Mouse (Mus musculus): ENCODE results near the gene Kif1a.
A peak's percentile ranks its signal among the peaks of the same experiment; 100 is the strongest.
"Not testable (repeated sequence)": the region's sequence is repeated elsewhere in the genome, so short reads cannot be mapped to it uniquely, and the experiment has no call there.

Kif1a gene

GRCm38 (mm10) chr1:93015136-93015535, 86.6 kb downstream of the Kif1a start:
- no peak for DNase-seq

- peak; percentile 56 for DNase-seq
These were observed 87.3 kb downstream of the Kif1a start for GRCm38 (mm10) chr1:93014460-93014859.

- no peak for DNase-seq
These were observed 88.4 kb downstream of the Kif1a start for GRCm38 (mm10) chr1:93013367-93013766.

- no peak for DNase-seq
These were observed 89.6 kb downstream of the Kif1a start for GRCm38 (mm10) chr1:93012103-93012585.

GRCm38 (mm10) chr1:93010731-93011130, 91.0 kb downstream of the Kif1a start:
- peak; percentile 6 for DNase-seq

GRCm38 (mm10) chr1:93009196-93009595, 92.6 kb downstream of the Kif1a start:
- DNase-seq, result no peak

- DNase-seq, result no peak
These were observed 95.7 kb downstream of the Kif1a start, which contains the start of gene Aqp12 for GRCm38 (mm10) chr1:93006061-93006460. Gene Aqp12, plus strand, starts transcription at chr1:93006334.

GRCm38 (mm10) chr1:92992880-92993279, 108.9 kb downstream of the Kif1a start:
- DNase-seq, result no peak

GRCm38 (mm10) chr1:92992214-92992855, 109.4 kb downstream of the Kif1a start:
- no peak for DNase-seq

GRCm38 (mm10) chr1:92989891-92990290, 111.9 kb downstream of the Kif1a start:
- no peak for DNase-seq

- no peak for DNase-seq
These were observed 112.9 kb downstream of the Kif1a start for GRCm38 (mm10) chr1:92988894-92989293.

- DNase-seq, result no peak
These were observed 116.8 kb downstream of the Kif1a start for GRCm38 (mm10) chr1:92984999-92985398.

GRCm38 (mm10) chr1:92982931-92983605, 118.7 kb downstream of the Kif1a start:
- no peak for DNase-seq

- no peak for DNase-seq
These were observed 120.5 kb downstream of the Kif1a start for GRCm38 (mm10) chr1:92981056-92981845.

GRCm38 (mm10) chr1:92979073-92979602, 122.6 kb downstream of the Kif1a start:
- no peak for DNase-seq

GRCm38 (mm10) chr1:92978645-92979044, 123.1 kb downstream of the Kif1a start:
- DNase-seq, result no peak

GRCm38 (mm10) chr1:92976141-92976566, 125.6 kb downstream of the Kif1a start:
- DNase-seq, result no peak

GRCm38 (mm10) chr1:92972854-92973253, 128.9 kb downstream of the Kif1a start:
- DNase-seq, result peak; percentile 7

- DNase-seq, result no peak
These were observed 129.6 kb downstream of the Kif1a start for GRCm38 (mm10) chr1:92971879-92972795.

GRCm38 (mm10) chr1:92970791-92971190, 131.0 kb downstream of the Kif1a start:
- not testable (repeated sequence) for DNase-seq

All from thymus, postnatal 25 days (tissue).